10 mouse cellular contexts compared by ENCODE assay signal in genomic region chr17:31072872-31073271, GRCm38 (mm10). TPM values are rescaled to one million over a fixed set of nuclear protein-coding genes. Genes with fewer than 3 reads are reported as not detected.
A peak's percentile ranks its signal among the peaks of the same experiment; 100 is the strongest.
DNase-seq lines count a peak whose midpoint lies in the region; ATAC-seq and TF ChIP-seq lines count a peak whose summit lies in the region.
"Had no signal": no experiment of that assay in that cellular context is flagged by ENCODE, and none has a peak within 500 bp of the region (broad histone marks: within the 10 kb centered on the region; RNA-seq: fewer than 3 reads in every experiment).

No protein-coding gene starts in this region.

- no peak for TF ChIP-seq CTCF in spleen, adult 2 months (IDR thresholded peaks at IDR 0.05; ENCODE audit: extremely low read depth, insufficient read depth, insufficient read length, insufficient replicate concordance)

- no peak for DNase-seq in spleen, adult 2 months (ENCODE audit: low read depth in 1 of 2, low spot score in 2 of 2)
- DNase-seq in spleen, postnatal 14 days (ENCODE audit: low spot score in 2 of 2): no peak
- DNase-seq in thymus, postnatal 4 days: peak; percentile 40
- DNase-seq in frontal cortex, postnatal 25 days (ENCODE audit: low spot score in 2 of 2): no peak
- no peak for DNase-seq in c-Kit-positive CD71-positive TER-119-positive erythroid progenitor cells, embryonic 14.5 days (ENCODE audit: low spot score)

- no peak for TF ChIP-seq POLR2A in spleen, adult 2 months (IDR thresholded peaks at IDR 0.05; ENCODE audit: low read depth, low read length)

- no peaks in the 10 kb centered on the region for H3K9me3 ChIP-seq in erythroblast, embryonic 14.5 days (ENCODE audit: control insufficient read depth, low read length)
- no peaks in the 10 kb centered on the region for H3K9me3 ChIP-seq in limb, embryonic 15.5 days

- 71% methylated on average over 4 of the region's 4 CpGs for WGBS in spleen, adult 2 months
- WGBS in limb, embryonic 15.5 days: 58% methylated on average over 4 of the region's 4 CpGs

- H3K27me3 ChIP-seq in erythroblast, embryonic 14.5 days (ENCODE audit: control insufficient read depth): no peaks in the 10 kb centered on the region
- no peaks in the 10 kb centered on the region for H3K27me3 ChIP-seq in spleen, adult 2 months (ENCODE audit: control insufficient read depth, insufficient read depth, low read length)
- H3K27me3 ChIP-seq in limb, embryonic 15.5 days: no peaks in the 10 kb centered on the region

- no peaks in the 10 kb centered on the region for H3K36me3 ChIP-seq in erythroblast, embryonic 14.5 days (ENCODE audit: control insufficient read depth)
- peaks cover 2% of the 10 kb centered on the region; the same call in 1 of the 2 replicates for H3K36me3 ChIP-seq in spleen, adult 2 months (ENCODE audit: control insufficient read depth, insufficient read depth, low read length)
- H3K36me3 ChIP-seq in limb, embryonic 15.5 days: no peaks in the 10 kb centered on the region

- H3K9ac ChIP-seq in limb, embryonic 15.5 days: no peak overlapping the region

- ATAC-seq in erythroblast, adult 5-6 weeks (replicated peaks; ENCODE audit: low FRiP score, poor library complexity, severe bottlenecking): no peak
- no peak for ATAC-seq in limb, embryonic 15.5 days (ENCODE audit: insufficient number of reproducible peaks, low FRiP score, low TSS enrichment, low read depth)

- H3K4me3 ChIP-seq in erythroblast, embryonic 14.5 days (replicated peaks): peak overlapping the region; percentile 63
- no peak overlapping the region for H3K4me3 ChIP-seq in spleen, adult 2 months (ENCODE audit: extremely low read depth, insufficient read depth, insufficient read length)
- H3K4me3 ChIP-seq in limb, embryonic 15.5 days: peak overlapping the region; percentile 30

- H3K4me2 ChIP-seq in limb, embryonic 15.5 days: peak overlapping the region; percentile 56

- H3K4me1 ChIP-seq in erythroblast, embryonic 14.5 days (ENCODE audit: control insufficient read depth): peaks cover 83% of the 10 kb centered on the region
- peaks cover 73% of the 10 kb centered on the region for H3K4me1 ChIP-seq in spleen, adult 2 months (ENCODE audit: control insufficient read depth, insufficient read depth, insufficient read length)
- H3K4me1 ChIP-seq in limb, embryonic 15.5 days: peaks cover 50% of the 10 kb centered on the region

- peak overlapping the region; percentile 45; the same call in 1 of the 2 replicates for H3K27ac ChIP-seq in spleen, adult 2 months (ENCODE audit: insufficient read depth, low read length)
- no peak overlapping the region for H3K27ac ChIP-seq in limb, embryonic 15.5 days

RNA-seq across cellular contexts. Expression of gene Abcg1, which starts 15.4 kb away (rescaled TPM):
- polyA plus RNA-seq in erythroblast, embryonic 14.5 days (2012): 0.05 and 0.09 TPM in 2 replicates
- 2.9 and 3.1 TPM in 2 replicates for total RNA-seq in erythroblast, adult 5-6 weeks (2015; ENCODE audit: low replicate concordance)
- 3.3 and 5.5 TPM in 2 replicates for total RNA-seq in erythroblast, adult 5-6 weeks (2017; ENCODE audit: low replicate concordance)
- 29.0 and 33.1 TPM in 2 replicates for polyA plus RNA-seq in spleen, adult 2 months (2012; rRNA removed)
- polyA plus RNA-seq in limb, embryonic 15.5 days (2015; fragmentation: Nextera tagmentation; extraction: Ambion mirVana): 8.6 and 9.2 TPM in 2 replicates

RNA-seq across cellular contexts. Expression of gene Tff3, which starts 56.6 kb away (rescaled TPM):
- not detected in 2 replicates for polyA plus RNA-seq in erythroblast, embryonic 14.5 days (2012)
- not detected in 2 replicates for total RNA-seq in erythroblast, adult 5-6 weeks (2015; ENCODE audit: low replicate concordance)
- total RNA-seq in erythroblast, adult 5-6 weeks (2017; ENCODE audit: low replicate concordance): not detected in 2 replicates
- not detected in 2 replicates for polyA plus RNA-seq in spleen, adult 2 months (2012; rRNA removed)
- polyA plus RNA-seq in limb, embryonic 15.5 days (2015; fragmentation: Nextera tagmentation; extraction: Ambion mirVana): 0.35 TPM in 1 of 2 replicates, not detected in the other
- total RNA-seq: adrenal gland, adult 18-20 months; gastrocnemius, postnatal 36 days had no signal
